Mouse (Mus musculus): ENCODE results near the gene Eps8l2. TPM values are rescaled to one million over a fixed set of nuclear protein-coding genes. Genes with fewer than 3 reads are reported as not detected.

Gene Eps8l2
- polyA plus RNA-seq, 1 experiment from 2014 or later, result 10.3 TPM

- Histone ChIP-seq H3K4me1 (no peaks in the 10 kb centered on the region), H3K4me3 (no peak overlapping the region), H3K9ac (no peak overlapping the region), H3K36me3 (peaks cover 97% of the 10 kb centered on the region), H3K4me2 (replicated peaks) (no peak overlapping the region), H3K9me3 (no peaks in the 10 kb centered on the region), H3K27me3 (no peaks in the 10 kb centered on the region), H3K27ac (no peak overlapping the region)
- no peak for ATAC-seq (ENCODE audit: low FRiP score, low read depth)
- WGBS, result 83% methylated on average over 8 of the region's 8 CpGs
Measured at GRCm38 (mm10) chr7:141315076-141315475, 23.6 kb upstream of the Eps8l2 start.

GRCm38 (mm10) chr7:141315974-141316373 lies 22.7 kb upstream of the Eps8l2 start:
- Histone ChIP-seq H3K9me3 (no peaks in the 10 kb centered on the region), H3K9ac (no peak overlapping the region), H3K36me3 (peaks cover 97% of the 10 kb centered on the region), H3K27ac (no peak overlapping the region), H3K27me3 (no peaks in the 10 kb centered on the region), H3K4me3 (no peak overlapping the region), H3K4me2 (replicated peaks) (no peak overlapping the region), H3K4me1 (no peaks in the 10 kb centered on the region)
- 76% methylated on average over 5 of the region's 5 CpGs for WGBS
- no peak for ATAC-seq (ENCODE audit: low FRiP score, low read depth)

GRCm38 (mm10) chr7:141317619-141318132 lies 21.0 kb upstream of the Eps8l2 start:
- 88% methylated on average over 1 of the region's 1 CpGs for WGBS
- ATAC-seq (ENCODE audit: low FRiP score, low read depth), result no peak
- Histone ChIP-seq H3K36me3 (peaks cover 97% of the 10 kb centered on the region), H3K9me3 (no peaks in the 10 kb centered on the region), H3K9ac (no peak overlapping the region), H3K4me3 (no peak overlapping the region), H3K4me2 (replicated peaks) (no peak overlapping the region), H3K27ac (no peak overlapping the region), H3K27me3 (no peaks in the 10 kb centered on the region), H3K4me1 (no peaks in the 10 kb centered on the region)

- Histone ChIP-seq H3K36me3 (peaks cover 99% of the 10 kb centered on the region), H3K9me3 (no peaks in the 10 kb centered on the region), H3K4me2 (replicated peaks) (no peak overlapping the region), H3K4me3 (no peak overlapping the region), H3K4me1 (0 out of 2 replicates have a peak, but pooled peaks cover 3% of the 10 kb centered on the region), H3K9ac (no peak overlapping the region), H3K27me3 (no peaks in the 10 kb centered on the region), H3K27ac (no peak overlapping the region)
- no peak for ATAC-seq (ENCODE audit: low FRiP score, low read depth)
- 68% methylated on average over 2 of the region's 2 CpGs for WGBS
Measured at GRCm38 (mm10) chr7:141319446-141319845, 19.2 kb upstream of the Eps8l2 start.

GRCm38 (mm10) chr7:141324686-141325085 lies 14.0 kb upstream of the Eps8l2 start:
- peak overlapping the region; percentile 19; the same call in 1 of the 2 replicates for H3K9ac ChIP-seq
- WGBS, result 100% methylated on average over 1 of the region's 1 CpGs
- H3K27ac ChIP-seq, result no peak overlapping the region
- no peak overlapping the region for H3K4me3 ChIP-seq
- ATAC-seq (ENCODE audit: low FRiP score, low read depth), result no peak
- no peaks in the 10 kb centered on the region for H3K9me3 ChIP-seq
- H3K4me2 ChIP-seq (replicated peaks), result no peak overlapping the region
- peaks cover 48% of the 10 kb centered on the region for H3K36me3 ChIP-seq
- no peaks in the 10 kb centered on the region for H3K27me3 ChIP-seq
- H3K4me1 ChIP-seq, result peaks cover 31% of the 10 kb centered on the region

- Histone ChIP-seq H3K4me3 (peak overlapping the region; percentile 59), H3K27me3 (no peaks in the 10 kb centered on the region)
- peak; percentile 7 for ATAC-seq (ENCODE audit: low FRiP score, low read depth)
Measured at GRCm38 (mm10) chr7:141326546-141327446, 11.9 kb upstream of the Eps8l2 start.

GRCm38 (mm10) chr7:141327469-141328372 lies 11.0 kb upstream of the Eps8l2 start, which contains the start of the genes Deaf1 and Tmem80:
TSS of gene Deaf1 (minus strand) at chr7:141327690.
TSS of gene Tmem80 (plus strand) at chr7:141327739.
- Histone ChIP-seq H3K4me3 (peak within 1 kb of the TSS; percentile 59), H3K27ac (peak within 1 kb of the TSS; percentile 99), H3K36me3 (peaks cover 26% of the 10 kb centered on the region), H3K27me3 (no peaks in the 10 kb centered on the region), H3K4me2 (replicated peaks) (peak within 1 kb of the TSS; percentile 98), H3K9me3 (no peaks in the 10 kb centered on the region), H3K4me1 (peaks cover 31% of the 10 kb centered on the region), H3K9ac (peak within 1 kb of the TSS; percentile 91)
- peak; percentile 96 for ATAC-seq (ENCODE audit: low FRiP score, low read depth)
- under 1% methylated on average over 105 of the region's 105 CpGs for WGBS

More at GRCm38 (mm10) chr7:141326546-141327446, 11.9 kb upstream of the Eps8l2 start:
- WGBS, result 5% methylated on average over 35 of the region's 35 CpGs
- H3K27ac ChIP-seq, result peak overlapping the region; percentile 99
- peak overlapping the region; percentile 98 for H3K4me2 ChIP-seq (replicated peaks)
- H3K4me1 ChIP-seq, result peaks cover 31% of the 10 kb centered on the region
- no peaks in the 10 kb centered on the region for H3K9me3 ChIP-seq
- H3K36me3 ChIP-seq, result peaks cover 35% of the 10 kb centered on the region
- H3K9ac ChIP-seq, result peak overlapping the region; percentile 91

GRCm38 (mm10) chr7:141328373-141328990 lies 10.2 kb upstream of the Eps8l2 start:
- H3K9me3 ChIP-seq, result no peaks in the 10 kb centered on the region
- H3K9ac ChIP-seq, result peak overlapping the region; percentile 91
- peaks cover 31% of the 10 kb centered on the region for H3K4me1 ChIP-seq
- peak; percentile 13 for ATAC-seq (ENCODE audit: low FRiP score, low read depth)
- 17% methylated on average over 24 of the region's 24 CpGs for whole genome bisulfite sequencing
- no peaks in the 10 kb centered on the region for H3K27me3 ChIP-seq
- H3K36me3 ChIP-seq, result peaks cover 26% of the 10 kb centered on the region
- H3K4me3 ChIP-seq, result peak overlapping the region; percentile 59
- H3K27ac ChIP-seq, result peak overlapping the region; percentile 99
- H3K4me2 ChIP-seq (replicated peaks), result peak overlapping the region; percentile 73

GRCm38 (mm10) chr7:141330706-141331105 lies 8.0 kb upstream of the Eps8l2 start:
- no peaks in the 10 kb centered on the region for H3K9me3 ChIP-seq
- no peak overlapping the region for H3K4me2 ChIP-seq (replicated peaks)
- no peak for ATAC-seq (ENCODE audit: low FRiP score, low read depth)
- no peak overlapping the region for H3K9ac ChIP-seq
- peaks cover 22% of the 10 kb centered on the region for H3K4me1 ChIP-seq
- H3K27ac ChIP-seq, result no peak overlapping the region
- no peak overlapping the region for H3K4me3 ChIP-seq
- H3K27me3 ChIP-seq, result no peaks in the 10 kb centered on the region
- peaks cover 32% of the 10 kb centered on the region for H3K36me3 ChIP-seq

GRCm38 (mm10) chr7:141331990-141332389 lies 6.7 kb upstream of the Eps8l2 start:
- Histone ChIP-seq H3K27me3 (no peaks in the 10 kb centered on the region), H3K4me3 (no peak overlapping the region), H3K4me1 (peaks cover 9% of the 10 kb centered on the region), H3K4me2 (replicated peaks) (no peak overlapping the region), H3K36me3 (peaks cover 39% of the 10 kb centered on the region), H3K9ac (no peak overlapping the region), H3K9me3 (no peaks in the 10 kb centered on the region), H3K27ac (no peak overlapping the region)
- WGBS, result 71% methylated on average over 6 of the region's 6 CpGs
- ATAC-seq (ENCODE audit: low FRiP score, low read depth), result no peak

- H3K9ac ChIP-seq, result no peak overlapping the region
- ATAC-seq (ENCODE audit: low FRiP score, low read depth), result no peak
- H3K4me2 ChIP-seq (replicated peaks), result no peak overlapping the region
- no peak overlapping the region for H3K4me3 ChIP-seq
- H3K36me3 ChIP-seq, result peaks cover 39% of the 10 kb centered on the region
- H3K27ac ChIP-seq, result no peak overlapping the region
- peaks cover 16% of the 10 kb centered on the region for H3K4me1 ChIP-seq
- H3K9me3 ChIP-seq, result no peaks in the 10 kb centered on the region
- 77% methylated on average over 2 of the region's 2 CpGs for WGBS
- H3K27me3 ChIP-seq, result peaks cover 18% of the 10 kb centered on the region; the same call in 1 of the 2 replicates
Measured at GRCm38 (mm10) chr7:141335044-141335579, 3.6 kb upstream of the Eps8l2 start.

All from limb, embryonic 13.5 days (tissue).